Mouse (Mus musculus) midbrain, embryonic 15.5 days (tissue): Measurements from ENCODE around the gene Slc35e1. TPM values are rescaled to one million over a fixed set of nuclear protein-coding genes. Genes with fewer than 3 reads are reported as not detected.

Source experiments
- ATAC-seq: fragments of 200-750 bp; cut with Nextera tagmentation; replicated peaks from 2 replicates; pipeline ENCODE4 v1.8.0; 2017; ENCODE audit warnings: moderate TSS enrichment
- H3K27ac ChIP-seq: fragments of 300-500 bp; sonication (generic); 2 replicates; pipeline ENCODE4 v1.5.1; 2015; ENCODE audit warnings: mild to moderate bottlenecking, inconsistent platforms
- H3K27me3 ChIP-seq: fragments of 300-500 bp; sonication (generic); replicated peaks from 2 replicates; pipeline ENCODE4 v1.6.1; 2015; ENCODE audit warnings: inconsistent platforms
- H3K36me3 ChIP-seq: fragments of 300-500 bp; sonication (generic); replicated peaks from 2 replicates; pipeline ENCODE4 v1.6.1; 2015; ENCODE audit warnings: inconsistent platforms
- H3K4me1 ChIP-seq: fragments of 300-500 bp; sonication (generic); 2 replicates; pipeline ENCODE4 v1.6.1; 2015; ENCODE audit warnings: inconsistent platforms
- H3K4me2 ChIP-seq: fragments of 300-500 bp; sonication (generic); 2 replicates; pipeline ENCODE4 v1.6.1; 2015; ENCODE audit warnings: inconsistent platforms, mild to moderate bottlenecking, moderate library complexity
- H3K4me3 ChIP-seq: fragments of 300-500 bp; sonication (generic); 2 replicates; pipeline ENCODE4 v1.5.1; 2015; ENCODE audit warnings: mild to moderate bottlenecking, inconsistent platforms
- H3K9ac ChIP-seq: fragments of 300-500 bp; sonication (generic); 2 replicates; pipeline ENCODE4 v1.6.1; 2015; ENCODE audit warnings: mild to moderate bottlenecking, inconsistent platforms
- H3K9me3 ChIP-seq: fragments of 300-500 bp; sonication (generic); 2 replicates; pipeline ENCODE4 v1.6.1; 2016; ENCODE audit warnings: inconsistent platforms
- WGBS: fragments of 180-500 bp; shearing (Covaris S2); methylation state at CpG from one replicate; pipeline ENCODE4 v1.1.7; 2015; ENCODE audit warnings: mixed read lengths; 5-methylcytosine and 5-hydroxymethylcytosine counted together
- polyA plus RNA-seq: library from polyadenylated mRNA; unstranded; fragments of >200 nt; fragmentation: Nextera tagmentation; extraction: Ambion mirVana; gene quantifications from 2 replicates; pipeline ENCODE4 v1.2.1, GENCODE M21; 2015

The Slc35e1 gene
- polyA plus RNA-seq, 1 experiment from 2014 or later = 16.5 TPM

- no peak for ATAC-seq
- 98% methylated on average over 7 of the region's 7 CpGs for WGBS
Measured at GRCm38 (mm10) chr8:72470684-72471083, 21.7 kb downstream of the Slc35e1 start.

GRCm38 (mm10) chr8:72469984-72470383, 22.4 kb downstream of the Slc35e1 start:
- H3K36me3 ChIP-seq = peaks cover 72% of the 10 kb centered on the region
- H3K27ac ChIP-seq = no peak overlapping the region
- H3K9me3 ChIP-seq = no peaks in the 10 kb centered on the region
- no peak overlapping the region for H3K4me3 ChIP-seq
- ATAC-seq = no peak
- H3K4me1 ChIP-seq = peaks cover 13% of the 10 kb centered on the region
- WGBS = 92% methylated on average over 8 of the region's 8 CpGs
- no peaks in the 10 kb centered on the region for H3K27me3 ChIP-seq
- no peak overlapping the region for H3K9ac ChIP-seq
- H3K4me2 ChIP-seq = no peak overlapping the region

More at GRCm38 (mm10) chr8:72470684-72471083, 21.7 kb downstream of the Slc35e1 start:
- Histone ChIP-seq H3K4me2 (no peak overlapping the region), H3K4me1 (peaks cover 14% of the 10 kb centered on the region), H3K27me3 (no peaks in the 10 kb centered on the region), H3K27ac (no peak overlapping the region), H3K9me3 (no peaks in the 10 kb centered on the region), H3K9ac (no peak overlapping the region), H3K36me3 (peaks cover 65% of the 10 kb centered on the region), H3K4me3 (no peak overlapping the region)

- Histone ChIP-seq H3K27ac (no peak overlapping the region), H3K4me1 (peaks cover 11% of the 10 kb centered on the region), H3K36me3 (peaks cover 77% of the 10 kb centered on the region), H3K27me3 (no peaks in the 10 kb centered on the region), H3K4me2 (no peak overlapping the region), H3K4me3 (no peak overlapping the region), H3K9me3 (no peaks in the 10 kb centered on the region), H3K9ac (no peak overlapping the region)
- no peak for ATAC-seq
- 98% methylated on average over 2 of the region's 2 CpGs for WGBS
Measured at GRCm38 (mm10) chr8:72469243-72469642, 23.2 kb downstream of the Slc35e1 start.

GRCm38 (mm10) chr8:72464211-72464610, 28.2 kb downstream of the Slc35e1 start:
- Histone ChIP-seq H3K27ac (no peak overlapping the region), H3K27me3 (no peaks in the 10 kb centered on the region), H3K36me3 (peaks cover 94% of the 10 kb centered on the region), H3K4me1 (no peaks in the 10 kb centered on the region), H3K4me3 (no peak overlapping the region), H3K9ac (no peak overlapping the region), H3K4me2 (no peak overlapping the region), H3K9me3 (no peaks in the 10 kb centered on the region)
- 98% methylated on average over 10 of the region's 10 CpGs for WGBS
- ATAC-seq = no peak

GRCm38 (mm10) chr8:72459881-72460533, 32.4 kb downstream of the Slc35e1 start:
- WGBS = 93% methylated on average over 4 of the region's 4 CpGs
- H3K4me3 ChIP-seq = no peak overlapping the region

GRCm38 (mm10) chr8:72458457-72458856, 34.0 kb downstream of the Slc35e1 start:
- Histone ChIP-seq H3K4me2 (no peak overlapping the region), H3K9me3 (no peaks in the 10 kb centered on the region), H3K9ac (no peak overlapping the region), H3K4me3 (no peak overlapping the region), H3K27ac (no peak overlapping the region), H3K27me3 (no peaks in the 10 kb centered on the region), H3K36me3 (peaks cover 68% of the 10 kb centered on the region), H3K4me1 (no peaks in the 10 kb centered on the region)
- ATAC-seq = no peak
- WGBS = 90% methylated on average over 6 of the region's 6 CpGs

More at GRCm38 (mm10) chr8:72459881-72460533, 32.4 kb downstream of the Slc35e1 start:
- no peak overlapping the region for H3K27ac ChIP-seq
- H3K9ac ChIP-seq = no peak overlapping the region
- no peaks in the 10 kb centered on the region for H3K27me3 ChIP-seq
- H3K4me2 ChIP-seq = no peak overlapping the region
- no peaks in the 10 kb centered on the region for H3K4me1 ChIP-seq
- H3K9me3 ChIP-seq = no peaks in the 10 kb centered on the region
- ATAC-seq = no peak
- peaks cover 72% of the 10 kb centered on the region for H3K36me3 ChIP-seq

GRCm38 (mm10) chr8:72457806-72458205, 34.6 kb downstream of the Slc35e1 start:
- 94% methylated on average over 3 of the region's 3 CpGs for WGBS
- Histone ChIP-seq H3K27ac (no peak overlapping the region), H3K27me3 (no peaks in the 10 kb centered on the region), H3K4me3 (no peak overlapping the region), H3K9ac (no peak overlapping the region), H3K9me3 (no peaks in the 10 kb centered on the region), H3K36me3 (peaks cover 63% of the 10 kb centered on the region), H3K4me1 (no peaks in the 10 kb centered on the region), H3K4me2 (no peak overlapping the region)
- ATAC-seq = no peak

- Histone ChIP-seq H3K27ac (no peak overlapping the region), H3K9ac (no peak overlapping the region), H3K4me2 (no peak overlapping the region), H3K9me3 (no peaks in the 10 kb centered on the region), H3K36me3 (peaks cover 54% of the 10 kb centered on the region), H3K4me3 (no peak overlapping the region), H3K27me3 (no peaks in the 10 kb centered on the region), H3K4me1 (no peaks in the 10 kb centered on the region)
- ATAC-seq = no peak
- 86% methylated on average over 4 of the region's 4 CpGs for WGBS
Measured at GRCm38 (mm10) chr8:72455317-72455716, 37.1 kb downstream of the Slc35e1 start.

GRCm38 (mm10) chr8:72453904-72454303, 38.5 kb downstream of the Slc35e1 start:
- WGBS = 95% methylated on average over 2 of the region's 2 CpGs
- H3K9ac ChIP-seq = no peak overlapping the region
- ATAC-seq = no peak
- H3K4me3 ChIP-seq = no peak overlapping the region
- no peak overlapping the region for H3K27ac ChIP-seq
- no peaks in the 10 kb centered on the region for H3K27me3 ChIP-seq
- no peaks in the 10 kb centered on the region for H3K4me1 ChIP-seq
- no peak overlapping the region for H3K4me2 ChIP-seq
- H3K9me3 ChIP-seq = no peaks in the 10 kb centered on the region
- peaks cover 52% of the 10 kb centered on the region for H3K36me3 ChIP-seq

GRCm38 (mm10) chr8:72451516-72451915, 40.9 kb downstream of the Slc35e1 start:
- Histone ChIP-seq H3K4me3 (no peak overlapping the region), H3K9ac (no peak overlapping the region), H3K9me3 (no peaks in the 10 kb centered on the region), H3K27me3 (no peaks in the 10 kb centered on the region), H3K4me1 (0 out of 2 replicates have a peak, but pooled peaks cover 10% of the 10 kb centered on the region), H3K4me2 (no peak overlapping the region), H3K36me3 (peaks cover 42% of the 10 kb centered on the region), H3K27ac (no peak overlapping the region)
- WGBS = 95% methylated on average over 8 of the region's 8 CpGs
- ATAC-seq = no peak

- no peaks in the 10 kb centered on the region for H3K27me3 ChIP-seq
- H3K27ac ChIP-seq = no peak overlapping the region
- peaks cover 32% of the 10 kb centered on the region for H3K4me1 ChIP-seq
- WGBS = 95% methylated on average over 6 of the region's 6 CpGs
- H3K4me2 ChIP-seq = no peak overlapping the region
- H3K36me3 ChIP-seq = peaks cover 8% of the 10 kb centered on the region; the same call in 1 of the 2 replicates
- no peak overlapping the region for H3K9ac ChIP-seq
- no peak for ATAC-seq
- H3K4me3 ChIP-seq = no peak overlapping the region
- no peaks in the 10 kb centered on the region for H3K9me3 ChIP-seq
Measured at GRCm38 (mm10) chr8:72445071-72445470, 47.3 kb downstream of the Slc35e1 start.

- H3K4me2 ChIP-seq = peak overlapping the region; percentile 88
- H3K9ac ChIP-seq = peak overlapping the region; percentile 66
- H3K4me1 ChIP-seq = peaks cover 32% of the 10 kb centered on the region
- H3K4me3 ChIP-seq = peak overlapping the region; percentile 48
- H3K27me3 ChIP-seq = no peaks in the 10 kb centered on the region
- H3K36me3 ChIP-seq = no peaks in the 10 kb centered on the region
- H3K9me3 ChIP-seq = no peaks in the 10 kb centered on the region
- peak overlapping the region; percentile 70 for H3K27ac ChIP-seq
- peak; percentile 79; the same call in 1 of the 2 replicates for ATAC-seq
- 34% methylated on average over 6 of the region's 6 CpGs for WGBS
Measured at GRCm38 (mm10) chr8:72443994-72444350, 48.4 kb downstream of the Slc35e1 start.

GRCm38 (mm10) chr8:72443338-72443993, 48.9 kb downstream of the Slc35e1 start, which contains the start of the genes Calr3 and 1700030K09Rik:
Gene Calr3, minus strand, starts transcription at chr8:72443870.
Gene 1700030K09Rik, plus strand, starts transcription at chr8:72443880.
- no peaks in the 10 kb centered on the region for H3K36me3 ChIP-seq
- peaks cover 32% of the 10 kb centered on the region for H3K4me1 ChIP-seq
- ATAC-seq = peak; percentile 99
- H3K4me3 ChIP-seq = peak within 1 kb of the TSS; percentile 48
- H3K9me3 ChIP-seq = no peaks in the 10 kb centered on the region
- 5% methylated on average over 34 of the region's 34 CpGs for WGBS
- H3K27ac ChIP-seq = peak within 1 kb of the TSS; percentile 70
- H3K9ac ChIP-seq = peak within 1 kb of the TSS; percentile 66
- no peaks in the 10 kb centered on the region for H3K27me3 ChIP-seq
- peak within 1 kb of the TSS; percentile 88 for H3K4me2 ChIP-seq
